Comparison of ENCODE assay signal across 11 mouse cellular contexts in the genomic region with DNA sequence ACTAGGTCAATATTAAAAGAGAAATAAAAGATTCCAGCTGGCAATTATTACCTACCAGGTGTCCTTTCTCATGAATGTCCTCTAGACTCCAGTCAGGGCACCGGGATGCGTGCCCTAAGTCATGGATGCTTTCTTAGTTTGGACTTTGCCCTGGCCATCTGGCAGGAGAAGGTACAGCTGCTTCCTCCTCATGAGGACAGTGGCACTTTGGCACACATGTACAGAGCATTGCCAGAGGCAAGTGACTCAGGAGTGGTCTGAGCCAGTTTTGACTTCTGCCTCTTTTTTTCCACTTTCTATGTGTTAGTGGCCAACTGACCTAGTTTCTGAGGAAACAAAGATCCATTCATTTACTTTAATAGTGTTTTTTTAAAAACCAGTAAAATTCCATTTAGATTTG.
DNase-seq lines count a peak whose midpoint lies in the region; ATAC-seq and TF ChIP-seq lines count a peak whose summit lies in the region.
"Had no signal": no experiment of that assay in that cellular context is flagged by ENCODE, and none has a peak within 500 bp of the region (broad histone marks: within the 10 kb centered on the region; RNA-seq: fewer than 3 reads in every experiment).

No protein-coding gene starts in this region.

- DNase-seq in heart, adult 8-10 months (ENCODE audit: low spot score), result peak; percentile 21
- no peak for DNase-seq in heart, adult 11 months
- DNase-seq in adipocyte (ENCODE audit: low spot score), result peak; percentile 87
- DNase-seq in gastrocnemius, postnatal 10 days, result peak; percentile 19
- DNase-seq in kidney, postnatal 0 days (ENCODE audit: low spot score), result peak; percentile 30
- no peak for DNase-seq in layer of hippocampus, adult 9-10 months (ENCODE audit: low spot score)
- DNase-seq in right cerebral cortex, postnatal 36 days (ENCODE audit: low spot score in 2 of 2), result no peak
- no peak for DNase-seq in thymus, postnatal 10 days (ENCODE audit: low spot score in 2 of 2)
- DNase-seq: right cerebral cortex, adult 18-20 months had no signal

- H3K4me3 ChIP-seq in kidney, postnatal 0 days (replicated peaks; ENCODE audit: low read depth, low read length), result no peak overlapping the region
- H3K4me3 ChIP-seq: lung, embryonic 15.5 days; myocyte had no signal

- no peaks in the 10 kb centered on the region for H3K27me3 ChIP-seq in kidney, postnatal 0 days (ENCODE audit: insufficient read depth, low read length)
- H3K27me3 ChIP-seq: lung, embryonic 15.5 days had no signal

- H3K9me3 ChIP-seq in kidney, postnatal 0 days (replicated peaks; ENCODE audit: low read length), result no peaks in the 10 kb centered on the region
- H3K9me3 ChIP-seq: lung, embryonic 15.5 days had no signal

- WGBS in kidney, postnatal 0 days, result 42% methylated on average over 2 of the region's 2 CpGs

- no peak for ATAC-seq in kidney, postnatal 0 days (replicated peaks; ENCODE audit: low FRiP score, low read depth)

- H3K4me2 ChIP-seq in kidney, postnatal 0 days (ENCODE audit: low read length), result no peak overlapping the region
- H3K4me2 ChIP-seq: lung, embryonic 15.5 days had no signal

- no peaks in the 10 kb centered on the region for H3K4me1 ChIP-seq in kidney, postnatal 0 days (replicated peaks; ENCODE audit: insufficient read depth, low read length)
- H3K4me1 ChIP-seq: lung, embryonic 15.5 days had no signal

- H3K9ac ChIP-seq in kidney, postnatal 0 days (ENCODE audit: low read depth, low read length), result no peak overlapping the region
- H3K9ac ChIP-seq: lung, embryonic 15.5 days had no signal

- H3K36me3 ChIP-seq in kidney, postnatal 0 days (ENCODE audit: insufficient read depth, low read length), result no peaks in the 10 kb centered on the region
- H3K36me3 ChIP-seq: lung, embryonic 15.5 days had no signal

- TF ChIP-seq CTCF in kidney, postnatal 0 days (IDR thresholded peaks at IDR 0.05; ENCODE audit: low read depth), result no peak

- H3K27ac ChIP-seq in kidney, postnatal 0 days, result no peak overlapping the region
- H3K27ac ChIP-seq: lung, embryonic 15.5 days had no signal

Comparison
In these comparisons a context has a peak if more than half of its experiments do, and no peak if none do; other contexts are left out.
1. DNase-seq: peak in heart, adult 8-10 months (single experiment), adipocyte (single experiment), gastrocnemius, postnatal 10 days (single experiment) and kidney, postnatal 0 days (single experiment); none in heart, adult 11 months (single experiment), layer of hippocampus, adult 9-10 months (single experiment), right cerebral cortex, postnatal 36 days (0 of 2) and thymus, postnatal 10 days (0 of 2).